Mouse (Mus musculus): ENCODE data around the gene Scgb1a1. TPM values are rescaled to one million over a fixed set of nuclear protein-coding genes. Genes with fewer than 3 reads are reported as not detected.

Scgb1a1 gene
- 1.8 TPM for polyA plus RNA-seq (2014; fragmentation: Illumina TruSeq; extraction: RNeasy Lipid Tissue Mini Kit (QIAGEN cat#74804); ENCODE audit: low read depth, low replicate concordance)

DNA sequence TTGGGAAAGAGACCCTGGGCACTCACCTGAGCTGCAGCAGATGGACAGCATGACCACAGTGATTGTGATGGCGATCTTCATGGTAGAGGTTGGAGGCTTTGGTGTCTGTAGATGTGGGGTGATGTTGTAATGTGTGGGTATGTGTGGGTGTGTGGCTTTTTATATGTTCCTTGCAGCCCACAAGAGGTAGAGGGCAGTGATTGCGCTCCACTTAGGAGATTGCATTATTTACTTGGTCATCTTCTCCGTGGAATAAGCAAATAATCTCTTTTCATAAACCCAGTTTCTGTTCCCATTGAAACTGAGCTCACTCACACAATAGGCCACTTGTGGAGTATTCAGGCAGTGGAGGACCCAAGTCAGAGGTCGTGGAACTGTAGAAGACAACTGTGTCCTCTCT is at the start of gene Scgb1a1:
Scgb1a1 (minus strand) TSS at position 138 of the 400 bp plus-strand sequence.

DNA sequence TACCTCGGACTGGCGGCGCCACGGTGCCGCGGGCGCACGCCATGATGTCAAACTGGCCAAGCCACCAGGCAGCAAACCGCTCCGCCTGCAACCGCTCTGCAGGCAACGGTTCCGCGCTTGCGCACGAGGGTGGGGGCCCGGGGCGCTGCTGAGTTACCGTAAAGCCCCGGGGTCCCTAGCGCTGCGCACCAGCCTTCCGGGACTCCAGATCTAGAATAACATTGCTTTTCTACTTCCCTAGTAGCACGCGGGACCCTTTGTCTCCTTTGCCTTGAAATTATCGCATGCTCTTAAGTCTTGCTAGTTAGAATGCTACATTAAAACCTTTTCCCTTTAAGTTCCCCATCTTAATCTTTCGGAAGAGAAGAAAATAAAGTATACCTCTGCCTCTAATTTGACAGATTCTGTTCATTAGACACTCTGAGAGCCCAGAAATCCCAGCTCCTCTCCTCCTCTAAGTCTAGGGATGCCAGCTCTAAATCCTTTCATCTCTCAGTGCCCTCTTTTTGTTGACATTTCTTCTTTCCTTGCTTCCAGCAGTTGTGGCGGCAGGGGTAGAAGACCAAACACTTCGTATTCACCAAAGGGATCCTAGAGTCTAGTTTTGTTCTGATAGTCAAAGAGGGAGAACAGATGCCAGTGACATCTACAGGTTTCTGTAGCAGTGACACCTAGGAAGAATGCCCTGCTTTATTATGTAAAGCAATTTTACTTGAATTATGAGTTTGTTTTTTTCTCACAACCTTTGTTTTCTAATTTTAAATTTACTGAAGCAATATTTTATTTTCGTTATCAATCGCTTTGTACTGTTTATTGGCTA is 48.0 kb upstream of the Scgb1a1 start, which contains the start of gene Asrgl1:
Asrgl1 (minus strand) TSS at position 125 of the 820 bp plus-strand sequence.

Other genes with a start within 250 kb of the Scgb1a1 start
- gene Gng3, start 248.8 kb downstream of the Scgb1a1 start, polyA plus RNA-seq (2014; fragmentation: Illumina TruSeq; extraction: RNeasy Lipid Tissue Mini Kit (QIAGEN cat#74804); ENCODE audit: low read depth, low replicate concordance): 2.2 TPM
- gene Lrrn4cl, start 237.2 kb downstream of the Scgb1a1 start, polyA plus RNA-seq (2014; fragmentation: Illumina TruSeq; extraction: RNeasy Lipid Tissue Mini Kit (QIAGEN cat#74804); ENCODE audit: low read depth, low replicate concordance): 3.3 TPM
- gene Ubxn1, start 216.5 kb downstream of the Scgb1a1 start, polyA plus RNA-seq (2014; fragmentation: Illumina TruSeq; extraction: RNeasy Lipid Tissue Mini Kit (QIAGEN cat#74804); ENCODE audit: low read depth, low replicate concordance): 25.3 TPM
- 3.3 TPM for gene Uqcc3, start 207.0 kb downstream of the Scgb1a1 start, polyA plus RNA-seq (2014; fragmentation: Illumina TruSeq; extraction: RNeasy Lipid Tissue Mini Kit (QIAGEN cat#74804); ENCODE audit: low read depth, low replicate concordance)
- 76.6 TPM for gene Lbhd1, start 204.2 kb downstream of the Scgb1a1 start, polyA plus RNA-seq (2014; fragmentation: Illumina TruSeq; extraction: RNeasy Lipid Tissue Mini Kit (QIAGEN cat#74804); ENCODE audit: low read depth, low replicate concordance)
- gene Gm49403, start 204.0 kb downstream of the Scgb1a1 start, polyA plus RNA-seq (2014; fragmentation: Illumina TruSeq; extraction: RNeasy Lipid Tissue Mini Kit (QIAGEN cat#74804); ENCODE audit: low read depth, low replicate concordance): not detected
- 7.9 TPM for gene 1810009A15Rik, start 199.1 kb downstream of the Scgb1a1 start, polyA plus RNA-seq (2014; fragmentation: Illumina TruSeq; extraction: RNeasy Lipid Tissue Mini Kit (QIAGEN cat#74804); ENCODE audit: low read depth, low replicate concordance)
- not detected for gene Gm49416, start 199.0 kb downstream of the Scgb1a1 start, polyA plus RNA-seq (2014; fragmentation: Illumina TruSeq; extraction: RNeasy Lipid Tissue Mini Kit (QIAGEN cat#74804); ENCODE audit: low read depth, low replicate concordance)
- 1.2 TPM for gene Ints5, start 195.0 kb downstream of the Scgb1a1 start, polyA plus RNA-seq (2014; fragmentation: Illumina TruSeq; extraction: RNeasy Lipid Tissue Mini Kit (QIAGEN cat#74804); ENCODE audit: low read depth, low replicate concordance)
- gene Ganab, start 189.9 kb downstream of the Scgb1a1 start, polyA plus RNA-seq (2014; fragmentation: Illumina TruSeq; extraction: RNeasy Lipid Tissue Mini Kit (QIAGEN cat#74804); ENCODE audit: low read depth, low replicate concordance): 97.8 TPM
- 11.3 TPM for gene B3gat3, start 167.6 kb downstream of the Scgb1a1 start, polyA plus RNA-seq (2014; fragmentation: Illumina TruSeq; extraction: RNeasy Lipid Tissue Mini Kit (QIAGEN cat#74804); ENCODE audit: low read depth, low replicate concordance)
- 3.3 TPM for gene Rom1, start 158.6 kb downstream of the Scgb1a1 start, polyA plus RNA-seq (2014; fragmentation: Illumina TruSeq; extraction: RNeasy Lipid Tissue Mini Kit (QIAGEN cat#74804); ENCODE audit: low read depth, low replicate concordance)
- 7.1 TPM for gene Eml3, start 158.4 kb downstream of the Scgb1a1 start, polyA plus RNA-seq (2014; fragmentation: Illumina TruSeq; extraction: RNeasy Lipid Tissue Mini Kit (QIAGEN cat#74804); ENCODE audit: low read depth, low replicate concordance)
- gene Mta2, start 146.1 kb downstream of the Scgb1a1 start, polyA plus RNA-seq (2014; fragmentation: Illumina TruSeq; extraction: RNeasy Lipid Tissue Mini Kit (QIAGEN cat#74804); ENCODE audit: low read depth, low replicate concordance): 70.1 TPM
- gene Tut1, start 134.1 kb downstream of the Scgb1a1 start, polyA plus RNA-seq (2014; fragmentation: Illumina TruSeq; extraction: RNeasy Lipid Tissue Mini Kit (QIAGEN cat#74804); ENCODE audit: low read depth, low replicate concordance): 2.8 TPM
- gene Eef1g, start 120.9 kb downstream of the Scgb1a1 start, polyA plus RNA-seq (2014; fragmentation: Illumina TruSeq; extraction: RNeasy Lipid Tissue Mini Kit (QIAGEN cat#74804); ENCODE audit: low read depth, low replicate concordance): 77.3 TPM
- 34.2 TPM for gene Ahnak, start 98.7 kb downstream of the Scgb1a1 start, polyA plus RNA-seq (2014; fragmentation: Illumina TruSeq; extraction: RNeasy Lipid Tissue Mini Kit (QIAGEN cat#74804); ENCODE audit: low read depth, low replicate concordance)
- 14.8 TPM for gene Asrgl1, start 47.7 kb upstream of the Scgb1a1 start, polyA plus RNA-seq (2014; fragmentation: Illumina TruSeq; extraction: RNeasy Lipid Tissue Mini Kit (QIAGEN cat#74804); ENCODE audit: low read depth, low replicate concordance)

Measured in adrenal gland, adult 10 weeks (tissue).